Mouse (Mus musculus): ENCODE results near the gene Optn. TPM values are rescaled to one million over a fixed set of nuclear protein-coding genes. Genes with fewer than 3 reads are reported as not detected.

The Optn gene
- polyA plus RNA-seq, 1 experiment from 2014 or later, result 33.1 TPM

DNA sequence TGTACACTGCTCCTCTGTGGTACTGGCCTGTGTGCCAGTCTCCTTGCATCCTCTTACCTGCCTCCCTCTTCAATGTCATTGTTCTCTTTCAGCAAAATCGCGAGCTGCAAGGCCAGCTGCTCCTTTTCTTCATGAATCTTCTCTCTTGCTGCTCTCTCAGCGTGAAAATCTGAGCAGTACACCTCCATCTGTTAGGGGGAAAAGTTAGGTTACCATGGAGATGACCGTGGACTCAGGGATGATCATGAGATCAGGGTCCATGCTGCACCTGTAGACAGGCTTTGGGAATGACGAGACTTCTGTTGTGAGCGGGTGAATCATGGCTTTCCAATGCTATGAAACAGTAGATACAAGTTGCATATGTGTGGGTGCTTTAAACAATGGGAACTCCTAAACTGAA, 36.8 kb downstream of the Optn start:
- Histone ChIP-seq H3K4me3 (ENCODE audit: low read length) (no peak overlapping the region), H3K27me3 (replicated peaks; ENCODE audit: control insufficient read depth, insufficient read depth, low read length) (no peaks in the 10 kb centered on the region), H3K36me3 (ENCODE audit: control insufficient read depth, insufficient read depth, low read length) (peaks cover under 1% of the 10 kb centered on the region; the same call in 1 of the 2 replicates), H3K27ac (ENCODE audit: low read depth, low read length) (peak overlapping the region; percentile 6; the same call in 1 of the 2 replicates), H3K9me3 (ENCODE audit: control insufficient read depth, low read length) (no peaks in the 10 kb centered on the region), H3K9ac (ENCODE audit: low read depth, low read length) (no peak overlapping the region), H3K4me1 (ENCODE audit: control insufficient read depth, insufficient read depth, low read depth, low read length) (no peaks in the 10 kb centered on the region), H3K4me2 (ENCODE audit: low read length) (no peak overlapping the region)
- WGBS, result 56% methylated on average over 6 of the region's 6 CpGs
- peak; percentile 74 for ATAC-seq

DNA sequence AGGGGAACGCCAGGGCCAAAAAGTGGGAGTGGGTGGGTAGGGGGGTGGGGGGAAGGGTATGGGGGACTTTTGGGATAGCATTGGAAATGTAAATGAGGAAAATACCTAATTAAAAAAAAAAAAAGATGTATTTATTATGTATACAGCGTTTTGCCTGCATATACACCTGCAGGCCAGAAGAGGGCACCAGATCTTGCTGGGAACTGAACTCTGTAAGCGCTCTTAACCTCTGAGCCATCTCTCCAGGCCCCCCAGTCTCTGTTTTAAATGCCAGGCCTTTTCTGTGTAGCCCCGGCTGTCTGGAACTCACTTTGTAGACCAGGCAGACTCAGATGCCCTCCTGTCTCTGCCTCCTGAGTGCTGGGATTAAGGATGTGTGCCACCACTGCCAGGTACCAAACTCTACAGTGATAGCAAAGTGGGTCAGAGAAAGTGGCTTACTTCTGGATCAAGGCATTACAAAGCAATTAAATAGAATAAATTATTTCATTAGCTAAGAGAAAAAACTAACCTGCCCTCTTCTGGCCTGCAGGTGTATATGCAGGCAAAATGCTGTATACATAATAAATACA, 38.6 kb downstream of the Optn start:
- WGBS, result 38% methylated on average over 3 of the region's 4 CpGs
- no peak for ATAC-seq
- Histone ChIP-seq H3K9ac (ENCODE audit: low read depth, low read length) (no peak overlapping the region), H3K36me3 (ENCODE audit: control insufficient read depth, insufficient read depth, low read length) (no peaks in the 10 kb centered on the region), H3K4me2 (ENCODE audit: low read length) (no peak overlapping the region), H3K27me3 (replicated peaks; ENCODE audit: control insufficient read depth, insufficient read depth, low read length) (no peaks in the 10 kb centered on the region), H3K9me3 (ENCODE audit: control insufficient read depth, low read length) (no peaks in the 10 kb centered on the region), H3K27ac (ENCODE audit: low read depth, low read length) (no peak overlapping the region), H3K4me3 (ENCODE audit: low read length) (no peak overlapping the region), H3K4me1 (ENCODE audit: control insufficient read depth, insufficient read depth, low read depth, low read length) (no peaks in the 10 kb centered on the region)

DNA sequence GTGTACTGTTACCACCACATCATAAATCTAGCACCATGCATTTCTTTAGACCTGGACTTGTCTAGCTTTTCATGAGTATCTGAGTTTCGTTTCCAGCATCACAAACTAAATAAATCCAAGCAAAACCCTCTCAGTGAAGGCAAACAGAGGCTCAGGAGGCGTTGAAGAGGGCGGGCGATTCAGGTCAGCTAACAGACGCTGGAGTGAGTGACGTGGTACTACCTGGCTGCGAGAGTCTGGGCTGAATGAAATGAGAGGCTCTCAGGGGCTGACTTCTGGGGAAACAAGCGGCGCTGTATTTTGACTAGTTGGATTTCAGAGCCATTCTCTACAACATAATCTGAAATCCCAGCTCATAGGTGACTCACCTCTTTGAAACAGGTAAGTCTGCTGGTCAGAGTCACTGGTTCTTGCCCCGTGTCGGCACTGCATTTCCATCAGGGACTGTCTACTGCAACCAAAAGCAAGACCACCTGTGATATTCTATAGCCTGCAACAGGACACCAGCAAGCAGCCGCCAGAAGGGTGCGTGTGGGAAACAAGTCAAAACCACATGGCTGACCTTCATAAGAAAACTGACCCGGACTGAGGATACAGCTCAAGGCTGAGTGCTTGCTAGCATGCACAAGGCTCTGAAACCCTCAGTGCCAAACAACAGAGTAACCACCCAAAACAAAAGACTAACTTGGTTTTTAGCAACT, 40.0 kb downstream of the Optn start:
- H3K36me3 ChIP-seq (ENCODE audit: control insufficient read depth, insufficient read depth, low read length), result no peaks in the 10 kb centered on the region
- no peak overlapping the region for H3K9ac ChIP-seq (ENCODE audit: low read depth, low read length)
- no peak overlapping the region for H3K4me2 ChIP-seq (ENCODE audit: low read length)
- no peak overlapping the region for H3K4me3 ChIP-seq (ENCODE audit: low read length)
- WGBS, result 82% methylated on average over 14 of the region's 14 CpGs
- no peaks in the 10 kb centered on the region for H3K27me3 ChIP-seq (replicated peaks; ENCODE audit: control insufficient read depth, insufficient read depth, low read length)
- H3K4me1 ChIP-seq (ENCODE audit: control insufficient read depth, insufficient read depth, low read depth, low read length), result no peaks in the 10 kb centered on the region
- no peaks in the 10 kb centered on the region for H3K9me3 ChIP-seq (ENCODE audit: control insufficient read depth, low read length)
- no peak for ATAC-seq
- no peak overlapping the region for H3K27ac ChIP-seq (ENCODE audit: low read depth, low read length)

DNA sequence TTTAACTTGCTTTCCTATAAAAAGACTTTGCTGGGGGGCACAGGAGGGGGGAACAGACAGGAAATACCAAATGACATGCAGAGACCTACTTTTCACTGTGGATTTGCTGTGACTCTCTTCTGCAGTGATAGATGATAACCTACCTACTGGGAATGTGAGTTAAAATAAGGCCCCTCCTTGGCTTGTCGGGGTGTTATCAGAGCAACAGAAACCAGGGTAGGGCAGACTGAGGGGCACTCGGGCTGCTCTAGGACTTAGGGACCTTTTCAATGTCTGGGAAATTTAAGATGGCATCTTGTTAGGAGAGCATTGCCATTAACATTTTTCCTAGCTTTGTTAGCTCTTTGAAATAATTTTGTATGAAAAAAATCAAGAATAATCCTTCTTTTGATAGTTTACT, 40.6 kb downstream of the Optn start:
- no peak overlapping the region for H3K27ac ChIP-seq (ENCODE audit: low read depth, low read length)

DNA sequence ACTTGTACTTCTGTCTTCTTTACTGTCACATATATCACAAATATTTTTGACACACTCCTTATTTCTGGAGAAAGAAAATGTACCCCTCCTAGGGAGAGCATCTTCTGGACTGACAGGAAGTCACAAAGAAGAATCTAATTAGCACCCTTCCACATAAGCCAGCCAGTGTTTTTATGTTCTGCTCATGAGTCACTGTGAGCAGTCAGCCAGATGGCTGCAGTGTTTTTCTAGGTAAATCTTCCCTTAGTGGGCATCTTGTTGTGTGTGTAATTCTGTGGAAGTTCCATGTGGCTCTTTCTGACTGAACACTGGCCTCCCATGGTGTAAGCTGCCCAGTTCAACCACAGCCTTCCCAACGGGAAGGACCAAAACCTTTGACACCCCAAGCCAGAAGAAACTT, 44.1 kb downstream of the Optn start:
- no peak overlapping the region for H3K4me3 ChIP-seq (ENCODE audit: low read length)
- H3K9ac ChIP-seq (ENCODE audit: low read depth, low read length), result no peak overlapping the region
- H3K36me3 ChIP-seq (ENCODE audit: control insufficient read depth, insufficient read depth, low read length), result no peaks in the 10 kb centered on the region
- no peak overlapping the region for H3K27ac ChIP-seq (ENCODE audit: low read depth, low read length)
- no peaks in the 10 kb centered on the region for H3K27me3 ChIP-seq (replicated peaks; ENCODE audit: control insufficient read depth, insufficient read depth, low read length)
- no peaks in the 10 kb centered on the region for H3K4me1 ChIP-seq (ENCODE audit: control insufficient read depth, insufficient read depth, low read depth, low read length)
- ATAC-seq, result no peak
- H3K9me3 ChIP-seq (ENCODE audit: control insufficient read depth, low read length), result no peaks in the 10 kb centered on the region
- H3K4me2 ChIP-seq (ENCODE audit: low read length), result no peak overlapping the region
- 70% methylated on average over 1 of the region's 1 CpGs for WGBS

More for the DNA sequence above, 40.6 kb downstream of the Optn start:
- H3K9me3 ChIP-seq (ENCODE audit: control insufficient read depth, low read length), result no peaks in the 10 kb centered on the region
- no peaks in the 10 kb centered on the region for H3K4me1 ChIP-seq (ENCODE audit: control insufficient read depth, insufficient read depth, low read depth, low read length)
- H3K4me2 ChIP-seq (ENCODE audit: low read length), result no peak overlapping the region
- no peak overlapping the region for H3K9ac ChIP-seq (ENCODE audit: low read depth, low read length)
- no peaks in the 10 kb centered on the region for H3K27me3 ChIP-seq (replicated peaks; ENCODE audit: control insufficient read depth, insufficient read depth, low read length)
- H3K36me3 ChIP-seq (ENCODE audit: control insufficient read depth, insufficient read depth, low read length), result no peaks in the 10 kb centered on the region
- no peak overlapping the region for H3K4me3 ChIP-seq (ENCODE audit: low read length)
- no peak for ATAC-seq
- WGBS, result 87% methylated on average over 2 of the region's 2 CpGs

DNA sequence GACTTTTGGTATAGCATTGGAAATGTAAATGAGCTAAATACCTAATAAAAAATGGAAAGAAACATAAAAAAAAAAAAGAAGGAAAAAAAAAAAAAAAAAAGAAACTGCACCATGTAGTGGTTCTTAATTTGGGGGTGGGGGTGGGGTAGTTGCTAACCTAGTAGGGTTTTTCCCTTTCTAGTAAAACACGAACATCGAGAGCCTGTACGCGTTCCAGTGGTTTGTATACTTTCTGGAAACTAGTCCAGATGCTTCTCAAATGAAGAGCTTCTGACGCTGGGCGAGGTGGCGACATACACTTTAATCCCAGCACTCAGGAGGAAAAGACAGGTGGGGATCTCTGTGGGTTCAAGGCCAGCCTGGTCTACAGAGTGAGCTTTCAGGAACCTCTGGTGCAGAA, 46.9 kb downstream of the Optn start:
- no peaks in the 10 kb centered on the region for H3K27me3 ChIP-seq (replicated peaks; ENCODE audit: control insufficient read depth, insufficient read depth, low read length)
- no peak for ATAC-seq
- WGBS, result 96% methylated on average over 7 of the region's 7 CpGs

DNA sequence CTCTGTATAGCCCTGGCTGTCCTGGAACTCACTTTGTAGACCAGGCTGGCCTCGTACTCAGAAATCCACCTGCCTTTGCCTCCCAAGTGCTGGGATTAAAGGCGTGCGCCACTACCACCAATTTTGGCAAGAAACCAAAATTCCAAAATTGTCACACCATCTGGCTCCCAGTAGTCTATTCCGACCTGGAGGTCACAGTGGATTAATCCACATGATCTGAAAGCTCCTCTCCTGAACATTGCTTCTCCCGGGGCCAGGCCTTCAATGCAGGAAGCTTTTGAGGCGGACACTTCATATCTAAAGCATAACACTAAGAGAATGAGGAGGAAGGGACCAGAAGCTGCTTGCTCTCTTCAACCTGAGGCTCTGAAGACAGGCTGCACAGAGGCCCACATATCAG, 48.3 kb downstream of the Optn start:
- H3K27ac ChIP-seq (ENCODE audit: low read depth, low read length), result no peak overlapping the region
- H3K4me2 ChIP-seq (ENCODE audit: low read length), result no peak overlapping the region
- no peak overlapping the region for H3K4me3 ChIP-seq (ENCODE audit: low read length)
- H3K27me3 ChIP-seq (replicated peaks; ENCODE audit: control insufficient read depth, insufficient read depth, low read length), result no peaks in the 10 kb centered on the region
- no peak for ATAC-seq
- WGBS, result 81% methylated on average over 6 of the region's 6 CpGs
- no peaks in the 10 kb centered on the region; the same call in 1 of the 2 replicates for H3K4me1 ChIP-seq (ENCODE audit: control insufficient read depth, insufficient read depth, low read depth, low read length)
- H3K36me3 ChIP-seq (ENCODE audit: control insufficient read depth, insufficient read depth, low read length), result no peaks in the 10 kb centered on the region
- H3K9me3 ChIP-seq (ENCODE audit: control insufficient read depth, low read length), result no peaks in the 10 kb centered on the region
- H3K9ac ChIP-seq (ENCODE audit: low read depth, low read length), result no peak overlapping the region

More for the DNA sequence above, 46.9 kb downstream of the Optn start:
- H3K9ac ChIP-seq (ENCODE audit: low read depth, low read length), result no peak overlapping the region
- no peak overlapping the region for H3K4me3 ChIP-seq (ENCODE audit: low read length)
- H3K9me3 ChIP-seq (ENCODE audit: control insufficient read depth, low read length), result no peaks in the 10 kb centered on the region
- H3K4me1 ChIP-seq (ENCODE audit: control insufficient read depth, insufficient read depth, low read depth, low read length), result no peaks in the 10 kb centered on the region; the same call in 1 of the 2 replicates
- no peak overlapping the region for H3K27ac ChIP-seq (ENCODE audit: low read depth, low read length)
- H3K36me3 ChIP-seq (ENCODE audit: control insufficient read depth, insufficient read depth, low read length), result no peaks in the 10 kb centered on the region
- no peak overlapping the region for H3K4me2 ChIP-seq (ENCODE audit: low read length)

DNA sequence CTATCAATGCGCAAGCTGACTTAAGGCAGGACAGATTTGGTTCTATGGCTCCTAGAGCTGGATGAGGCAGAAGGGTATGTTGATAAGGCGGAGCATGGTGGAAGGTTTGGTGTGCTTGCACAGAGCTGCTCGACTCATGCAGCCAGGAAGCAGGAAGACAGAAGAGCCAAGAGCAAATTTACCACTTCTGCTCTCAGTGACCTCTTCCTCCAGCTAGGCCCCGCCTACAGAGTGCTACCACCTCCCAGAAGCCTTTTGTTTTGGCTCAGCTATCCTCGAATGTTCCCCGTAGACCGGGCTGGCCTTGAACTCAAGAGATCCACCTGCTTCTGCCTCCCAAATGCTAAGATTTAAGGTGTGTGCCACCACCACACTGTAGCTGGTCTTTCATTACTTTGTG, 49.2 kb downstream of the Optn start:
- Histone ChIP-seq H3K4me3 (ENCODE audit: low read length) (no peak overlapping the region), H3K9ac (ENCODE audit: low read depth, low read length) (no peak overlapping the region), H3K4me1 (ENCODE audit: control insufficient read depth, insufficient read depth, low read depth, low read length) (no peaks in the 10 kb centered on the region; the same call in 1 of the 2 replicates), H3K9me3 (ENCODE audit: control insufficient read depth, low read length) (no peaks in the 10 kb centered on the region), H3K27me3 (replicated peaks; ENCODE audit: control insufficient read depth, insufficient read depth, low read length) (no peaks in the 10 kb centered on the region), H3K36me3 (ENCODE audit: control insufficient read depth, insufficient read depth, low read length) (no peaks in the 10 kb centered on the region), H3K27ac (ENCODE audit: low read depth, low read length) (no peak overlapping the region), H3K4me2 (ENCODE audit: low read length) (no peak overlapping the region)
- no peak for ATAC-seq
- 86% methylated on average over 7 of the region's 7 CpGs for WGBS

DNA sequence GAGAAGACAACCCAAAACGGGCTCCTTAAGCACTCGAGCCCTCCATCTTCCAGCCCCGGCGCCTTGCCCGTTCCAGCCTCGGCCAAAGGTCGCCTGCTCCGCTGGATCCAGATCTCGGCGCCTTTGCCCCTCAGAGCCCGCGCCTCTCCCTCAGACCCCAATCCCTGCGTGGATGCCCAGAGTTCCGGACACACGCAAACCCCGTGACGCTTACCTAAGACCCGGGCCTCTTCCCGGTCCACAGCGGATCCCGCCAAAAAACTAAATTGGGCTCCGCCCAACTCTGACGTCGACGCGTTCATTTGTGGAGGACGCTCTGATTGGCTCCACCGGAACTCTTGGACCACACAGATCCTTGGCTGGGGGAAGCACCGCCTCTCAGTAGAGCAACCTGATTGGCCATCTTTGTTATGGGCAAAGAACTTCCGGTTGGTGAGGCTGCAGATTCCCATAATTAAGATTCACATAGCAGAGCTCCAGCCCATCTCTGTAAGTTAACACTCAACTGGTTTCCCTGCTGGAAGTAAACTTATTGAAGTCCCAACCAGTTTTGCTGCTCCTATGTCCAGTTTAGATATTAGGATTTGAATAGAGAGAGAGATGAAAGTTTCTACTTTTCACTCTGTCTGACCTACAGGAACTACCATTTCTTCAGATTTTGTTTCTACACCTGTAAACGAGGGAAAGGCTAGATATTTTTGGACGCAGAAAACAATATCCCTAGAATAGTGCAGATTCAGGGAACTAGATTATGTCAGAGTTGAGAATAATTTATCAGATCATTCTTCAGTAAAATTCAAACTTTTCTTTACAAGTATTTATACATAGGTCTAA, 51.1 kb downstream of the Optn start, which contains the start of gene Mcm10:
TSS of gene Mcm10 (minus strand) at position 301 of the 834 bp plus-strand sequence.
- Histone ChIP-seq H3K4me3 (ENCODE audit: low read length) (peak within 1 kb of the TSS; percentile 72), H3K9ac (ENCODE audit: low read depth, low read length) (peak within 1 kb of the TSS; percentile 55), H3K27me3 (replicated peaks; ENCODE audit: control insufficient read depth, insufficient read depth, low read length) (no peaks in the 10 kb centered on the region), H3K9me3 (ENCODE audit: control insufficient read depth, low read length) (no peaks in the 10 kb centered on the region), H3K27ac (ENCODE audit: low read depth, low read length) (peak within 1 kb of the TSS; percentile 34; the same call in 1 of the 2 replicates), H3K36me3 (ENCODE audit: control insufficient read depth, insufficient read depth, low read length) (no peaks in the 10 kb centered on the region), H3K4me2 (ENCODE audit: low read length) (peak within 1 kb of the TSS; percentile 99), H3K4me1 (ENCODE audit: control insufficient read depth, insufficient read depth, low read depth, low read length) (no peaks in the 10 kb centered on the region; the same call in 1 of the 2 replicates)
- ATAC-seq, result peak; percentile 100
- WGBS, result 4% methylated on average over 32 of the region's 32 CpGs
